Mouse (Mus musculus) retina, adult 2 months (tissue): ENCODE measurements around the gene H2al3.

Experiments used
- DNase-seq: peaks from one replicate; pipeline ENCODE4 v3.0.0-alpha.2; 2012; ENCODE audit warnings: low read depth, low spot score

H2al3 gene

GRCm38 (mm10) chrX:9849403-9849802 is at the start of gene H2al3:
TSS of gene H2al3 (plus strand) at chrX:9849703.
- DNase-seq, result no peak

GRCm38 (mm10) chrX:9810101-9810500 is 39.4 kb upstream of the H2al3 start:
- no peak for DNase-seq

- DNase-seq, result no peak
Observed at GRCm38 (mm10) chrX:9812469-9812868, 37.0 kb upstream of the H2al3 start.

DNA sequence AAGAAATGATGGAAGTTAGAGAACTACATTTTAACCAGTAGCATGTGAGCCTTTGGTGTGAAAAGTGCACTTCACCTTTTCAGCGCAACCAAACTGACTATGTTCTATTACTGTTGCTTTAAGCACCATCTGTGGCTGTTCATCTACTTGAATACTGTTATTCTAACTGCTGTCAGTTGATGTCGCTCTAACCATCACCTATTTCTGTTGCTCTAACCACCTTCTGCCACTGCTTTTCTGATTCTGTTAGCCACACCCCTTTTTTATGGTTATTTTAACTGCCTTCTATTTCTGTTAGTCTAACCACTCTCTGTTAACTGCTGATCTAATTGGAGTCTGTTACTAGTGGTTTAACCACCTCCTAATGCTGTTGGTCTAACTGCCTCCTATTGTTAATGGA is 14.7 kb upstream of the H2al3 start:
- DNase-seq, result no peak

DNA sequence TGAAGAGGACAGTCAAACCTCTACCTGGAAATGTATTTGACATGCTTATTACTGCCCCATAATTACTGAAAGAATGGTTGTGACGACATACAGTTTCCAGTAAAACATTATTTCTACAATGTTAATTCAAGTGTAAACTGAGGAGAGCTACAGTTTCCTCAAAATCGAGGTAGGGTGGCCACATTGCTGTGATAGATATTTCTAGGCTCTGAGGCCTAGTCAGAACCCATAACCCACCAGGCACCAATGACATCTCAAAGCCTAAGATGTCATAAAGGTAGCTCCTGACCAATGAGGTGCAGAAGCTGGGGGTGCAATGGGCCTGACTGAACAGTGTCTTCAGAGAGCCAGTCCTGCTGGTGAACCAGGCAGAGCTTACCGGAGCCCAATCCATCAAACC is 2.9 kb upstream of the H2al3 start, which contains the start of gene Hypm:
TSS of gene Hypm (plus strand) at position 301 of the 400 bp plus-strand sequence.
- DNase-seq, result no peak

GRCm38 (mm10) chrX:9861859-9862258 is 12.4 kb downstream of the H2al3 start:
- DNase-seq, result no peak

DNA sequence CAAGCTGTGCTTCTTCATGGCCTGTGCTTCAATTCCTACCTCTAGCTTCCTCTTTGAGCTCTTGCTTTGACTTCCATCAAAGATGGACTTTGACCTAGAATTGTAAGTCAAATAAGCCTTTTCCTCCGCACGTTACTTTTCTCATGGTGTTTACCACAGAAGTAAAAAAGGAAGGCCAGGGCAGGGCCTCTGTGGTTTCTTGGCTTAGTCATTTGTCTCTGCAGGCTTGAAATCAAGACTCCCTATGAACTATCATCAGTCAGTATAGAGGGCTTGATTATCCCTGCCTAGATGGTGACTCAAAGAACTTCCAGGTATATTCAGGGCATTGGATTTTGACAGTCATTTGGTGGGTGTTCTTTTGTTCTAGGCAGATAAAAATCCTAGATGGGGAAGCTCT is 26.0 kb downstream of the H2al3 start:
- no peak for DNase-seq

- no peak for DNase-seq
Observed at GRCm38 (mm10) chrX:9885322-9885721, 35.8 kb downstream of the H2al3 start, which contains the start of gene Sytl5. TSS of gene Sytl5 (plus strand) at chrX:9885622.
